Mouse (Mus musculus): ENCODE data around the gene Hnrnpa2b1.

DNA sequence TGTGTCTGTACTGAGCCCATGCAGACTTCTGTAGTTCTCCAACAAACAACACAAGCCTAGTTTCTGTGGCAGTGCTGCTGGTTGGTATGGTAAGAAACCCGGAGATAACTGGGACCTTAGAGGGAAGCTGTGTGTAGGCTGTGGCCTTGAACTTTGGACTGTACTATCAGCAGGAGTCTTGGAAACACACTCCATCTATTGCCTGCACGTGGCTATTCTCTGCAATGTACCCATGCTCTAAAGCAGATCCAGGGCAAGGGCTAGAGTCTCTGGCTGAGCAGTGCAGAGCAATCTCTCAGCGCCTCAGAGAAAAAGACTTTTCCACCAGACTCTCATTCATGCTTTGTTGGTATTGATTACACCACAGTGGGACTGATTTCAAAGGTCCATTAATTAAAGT, 44.1 kb upstream of the Hnrnpa2b1 start:
- no peak for TF ChIP-seq CTCF (IDR thresholded peaks at IDR 0.05; ENCODE audit: extremely low read depth, insufficient read length, insufficient replicate concordance, low read depth, low read length)
- TF ChIP-seq POLR2A (IDR thresholded peaks at IDR 0.05; ENCODE audit: low read depth, low read length), result no peak

Measured in small intestine, adult 2 months (tissue).